Mouse (Mus musculus) G1E (cell line): ENCODE data around the gene Upk2.

Experiments
- CTCF ChIP-seq: IDR thresholded peaks from 2 replicates; pipeline ENCODE4 v1.5.1; 2012; ENCODE audit warnings: low read depth, low read length, inconsistent platforms, mixed read lengths
- POLR2AphosphoS5 ChIP-seq: IDR thresholded peaks from 2 replicates; pipeline ENCODE4 v1.6.1; 2012; ENCODE audit warnings: low read depth, low read length, inconsistent platforms; ENCODE audit not compliant: insufficient replicate concordance
- TAL1 ChIP-seq: conservative IDR thresholded peaks from 2 replicates; pipeline ENCODE4 v1.6.1; 2012; ENCODE audit warnings: low read depth, low read length, inconsistent platforms, mixed read lengths

- TF ChIP-seq POLR2AphosphoS5 (no peak), TAL1 (no peak), CTCF (no peak)
Observed at GRCm38 (mm10) chr9:44482552-44482951, 27.8 kb upstream of the Upk2 start, which contains the start of gene Bcl9l.
